In the genomic region with DNA sequence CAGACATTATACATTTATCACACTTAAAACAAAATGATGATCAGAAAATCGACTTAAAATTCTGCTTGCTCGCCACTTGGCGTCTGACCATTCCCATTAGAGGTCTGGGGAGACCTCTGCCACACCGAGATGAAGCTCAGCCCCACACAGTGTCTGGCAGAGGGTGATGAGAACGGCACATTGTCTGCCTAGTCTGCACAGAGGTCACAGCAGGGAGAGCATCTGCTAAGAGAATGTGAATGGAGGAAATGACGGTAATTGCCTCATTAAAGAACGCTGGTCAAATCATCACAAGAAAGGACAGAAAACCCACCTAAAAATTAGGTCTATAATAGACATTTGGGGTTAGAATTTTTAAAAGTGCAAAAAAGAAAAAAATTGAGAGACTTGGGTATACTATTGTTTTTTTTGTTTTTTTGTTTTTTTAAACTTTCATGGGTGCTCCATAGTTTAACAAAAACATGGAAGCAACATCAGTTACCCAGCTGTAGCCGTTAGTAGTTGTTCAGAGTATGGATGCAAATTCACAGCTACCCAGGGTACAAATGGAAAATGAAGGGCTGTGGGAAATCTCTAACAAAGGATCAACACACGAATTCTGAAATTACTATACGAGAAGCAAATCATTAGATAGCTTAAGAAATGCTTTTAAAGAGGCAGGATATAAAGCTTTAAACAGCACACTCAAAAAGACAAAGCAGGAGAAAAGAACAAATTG, we compare ENCODE assay signal across 14 mouse cellular contexts.
DNase-seq lines count a peak whose midpoint lies in the region; ATAC-seq lines count a peak whose summit lies in the region.
"Had no signal": no experiment of that assay in that cellular context is flagged by ENCODE, and none has a peak within 500 bp of the region (broad histone marks: within the 10 kb centered on the region; RNA-seq: fewer than 3 reads in every experiment).

No protein-coding gene starts in this region.

- no peaks in the 10 kb centered on the region for H3K27me3 ChIP-seq in forebrain, embryonic 13.5 days
- no peaks in the 10 kb centered on the region for H3K27me3 ChIP-seq in midbrain, embryonic 11.5 days (ENCODE audit: control insufficient read depth, insufficient read depth, low read length)
- H3K27me3 ChIP-seq: heart, embryonic 15.5 days had no signal

- peak overlapping the region; percentile 52 for H3K27ac ChIP-seq in forebrain, embryonic 13.5 days
- peak overlapping the region; percentile 32; the same call in 1 of the 2 replicates for H3K27ac ChIP-seq in midbrain, embryonic 11.5 days (ENCODE audit: low read depth, low read length)
- H3K27ac ChIP-seq: gastrocnemius, adult 2 months; heart, embryonic 15.5 days had no signal

- H3K36me3 ChIP-seq in forebrain, embryonic 13.5 days (ENCODE audit: poor library complexity, severe bottlenecking), result no peaks in the 10 kb centered on the region
- H3K36me3 ChIP-seq in midbrain, embryonic 11.5 days (ENCODE audit: control insufficient read depth, insufficient read depth, low read length), result no peaks in the 10 kb centered on the region
- H3K36me3 ChIP-seq: heart, embryonic 15.5 days had no signal

- peak; percentile 50 to 74 for DNase-seq in cerebellum, postnatal 10 days
- no peak for DNase-seq in cerebellum, adult 8-10 months
- peak; percentile 90 for DNase-seq in midbrain, embryonic 11.5 days (ENCODE audit: low spot score, missing footprints)
- peak; percentile 82 for DNase-seq in retina, postnatal 1 day
- no peak for DNase-seq in gastrocnemius, postnatal 14 days
- no peak for DNase-seq in testis, postnatal 14 days (ENCODE audit: low spot score)
- no peak for DNase-seq in layer of hippocampus, adult 18-20 months (ENCODE audit: low spot score in 2 of 2)
- DNase-seq: adrenal gland, adult 8-10 months; gastrocnemius, adult 2 months; kidney, adult 9 months; liver; lung, postnatal 14 days had no signal

- H3K4me2 ChIP-seq in forebrain, embryonic 13.5 days, result no peak overlapping the region
- H3K4me2 ChIP-seq in midbrain, embryonic 11.5 days, result no peak overlapping the region
- H3K4me2 ChIP-seq: heart, embryonic 15.5 days had no signal

- WGBS in forebrain, embryonic 13.5 days, result 5% methylated on average over 10 of the region's 10 CpGs
- 6% methylated on average over 10 of the region's 10 CpGs for WGBS in midbrain, embryonic 11.5 days

- intact Hi-C loops in gastrocnemius, postnatal 14 days (cut with DNase I; ENCODE audit: low total_unique reads), result no loop called here

- H3K9ac ChIP-seq in forebrain, embryonic 13.5 days, result no peak overlapping the region
- H3K9ac ChIP-seq in midbrain, embryonic 11.5 days (ENCODE audit: low read length), result no peak overlapping the region; the same call in 1 of the 2 replicates
- H3K9ac ChIP-seq: heart, embryonic 15.5 days had no signal

- ATAC-seq in forebrain, embryonic 13.5 days, result peak; percentile 93
- peak; percentile 97 for ATAC-seq in midbrain, embryonic 11.5 days (ENCODE audit: low FRiP score)

- no peaks in the 10 kb centered on the region for H3K9me3 ChIP-seq in forebrain, embryonic 13.5 days (replicated peaks)
- no peaks in the 10 kb centered on the region for H3K9me3 ChIP-seq in midbrain, embryonic 11.5 days (ENCODE audit: control insufficient read depth, low read length)
- H3K9me3 ChIP-seq: heart, embryonic 15.5 days had no signal

- H3K4me1 ChIP-seq in forebrain, embryonic 13.5 days, result peaks cover 10% of the 10 kb centered on the region
- peaks cover 13% of the 10 kb centered on the region for H3K4me1 ChIP-seq in midbrain, embryonic 11.5 days (ENCODE audit: control insufficient read depth, insufficient read depth, low read length)
- H3K4me1 ChIP-seq: heart, embryonic 15.5 days had no signal

- H3K4me3 ChIP-seq in forebrain, embryonic 13.5 days, result no peak overlapping the region
- no peak overlapping the region for H3K4me3 ChIP-seq in midbrain, embryonic 11.5 days (ENCODE audit: low read depth, low read length)
- H3K4me3 ChIP-seq: gastrocnemius, adult 2 months; heart, embryonic 15.5 days had no signal

Comparison
In these comparisons a context has a peak if more than half of its experiments do, and no peak if none do; other contexts are left out.
1. DNase-seq: peak in cerebellum, postnatal 10 days (2 of 2), midbrain, embryonic 11.5 days (single experiment) and retina, postnatal 1 day (single experiment); none in cerebellum, adult 8-10 months (single experiment), gastrocnemius, postnatal 14 days (single experiment), testis, postnatal 14 days (single experiment) and layer of hippocampus, adult 18-20 months (0 of 2).